Mouse (Mus musculus) midbrain, embryonic 14.5 days (tissue): ENCODE measurements around the gene Pou3f3. TPM values are rescaled to one million over a fixed set of nuclear protein-coding genes. Genes with fewer than 3 reads are reported as not detected.

Experiments used
- ATAC-seq: fragments of 200-750 bp; cut with Nextera tagmentation; 2 replicates; pipeline ENCODE4 v1.8.0; 2017; ENCODE audit warnings: moderate number of reproducible peaks, moderate library complexity; ENCODE audit not compliant: low FRiP score, low TSS enrichment
- DNase-seq: peaks from one replicate; pipeline ENCODE4 v3.0.0-alpha.2; 2015
- H3K27ac ChIP-seq: fragments of 300-500 bp; sonication (generic); replicated peaks from 2 replicates; pipeline ENCODE4 v1.5.1; 2014; ENCODE audit warnings: mild to moderate bottlenecking, low read depth, low read length, moderate library complexity
- H3K27me3 ChIP-seq: fragments of 300-500 bp; sonication (generic); 2 replicates; pipeline ENCODE4 v1.6.1; 2014; ENCODE audit warnings: low read length, control low read depth, mixed read lengths; ENCODE audit not compliant: control insufficient read depth, insufficient read depth
- H3K36me3 ChIP-seq: fragments of 300-500 bp; sonication (generic); 2 replicates; pipeline ENCODE4 v1.6.1; 2014; ENCODE audit warnings: low read length, control low read depth; ENCODE audit not compliant: control insufficient read depth, insufficient read depth
- H3K4me1 ChIP-seq: fragments of 300-500 bp; sonication (generic); 2 replicates; pipeline ENCODE4 v1.6.1; 2014; ENCODE audit warnings: mild to moderate bottlenecking, antibody characterized with exemption, low read length, control low read depth; ENCODE audit not compliant: control insufficient read depth, insufficient read depth
- H3K4me2 ChIP-seq: fragments of 300-500 bp; sonication (generic); 2 replicates; pipeline ENCODE4 v1.6.1; 2014; ENCODE audit warnings: mild to moderate bottlenecking, low read length, moderate library complexity
- H3K4me3 ChIP-seq: fragments of 300-500 bp; sonication (generic); replicated peaks from 2 replicates; pipeline ENCODE4 v1.5.1; 2014; ENCODE audit warnings: low read depth, low read length
- H3K9ac ChIP-seq: fragments of 300-500 bp; sonication (generic); replicated peaks from 2 replicates; pipeline ENCODE4 v1.6.1; 2014; ENCODE audit warnings: mild to moderate bottlenecking, low read length, moderate library complexity
- H3K9me3 ChIP-seq: fragments of 300-500 bp; sonication (generic); 2 replicates; pipeline ENCODE4 v1.6.1; 2016; ENCODE audit warnings: low read length, control low read depth, mixed read lengths; ENCODE audit not compliant: control insufficient read depth
- WGBS: fragments of 180-500 bp; shearing (Covaris S2); extraction: QIAGEN DNeasy Blood & Tissue Kit; methylation state at CpG from one replicate; pipeline ENCODE4 v1.1.7; 2014; 5-methylcytosine and 5-hydroxymethylcytosine counted together
- polyA plus RNA-seq: library from polyadenylated mRNA; unstranded; fragments of >200 nt; fragmentation: Nextera tagmentation; extraction: Ambion mirVana; gene quantifications from 2 replicates; pipeline ENCODE4 v1.2.1, GENCODE M21; 2014

Gene Pou3f3
- polyA plus RNA-seq = 20.0 and 24.5 TPM in 2 replicates

DNA sequence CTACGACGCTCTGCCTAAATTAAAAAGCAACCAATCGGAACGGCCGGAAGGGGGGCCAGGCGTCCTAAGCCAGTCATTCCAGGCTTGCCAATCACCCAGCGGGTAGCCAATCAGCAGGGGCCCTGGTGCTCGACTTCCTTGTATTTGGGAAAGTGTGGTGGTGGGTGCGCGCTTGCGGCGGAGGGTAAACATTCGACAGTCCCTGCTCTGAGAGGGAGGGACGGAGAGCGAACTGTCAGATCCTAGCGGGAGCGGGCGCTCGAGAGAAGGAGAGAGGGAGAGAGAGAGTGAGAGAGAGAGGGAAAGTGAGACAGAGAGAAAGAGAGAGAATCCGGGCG lies at the start of gene Pou3f3:
TSS of gene Pou3f3 (plus strand) at position 191 of the 338 bp plus-strand sequence.
- Histone ChIP-seq H3K9ac (peak within 1 kb of the TSS; percentile 100), H3K27ac (peak within 1 kb of the TSS; percentile 99), H3K4me1 (no peaks in the 10 kb centered on the region; the same call in 1 of the 2 replicates), H3K4me3 (peak within 1 kb of the TSS; percentile 92), H3K4me2 (peak within 1 kb of the TSS; percentile 98), H3K36me3 (peaks cover 29% of the 10 kb centered on the region), H3K27me3 (no peaks in the 10 kb centered on the region), H3K9me3 (no peaks in the 10 kb centered on the region)
- DNase-seq (peak; percentile 99), ATAC-seq (peak; percentile 90)
- WGBS = under 1% methylated on average over 21 of the region's 21 CpGs

DNA sequence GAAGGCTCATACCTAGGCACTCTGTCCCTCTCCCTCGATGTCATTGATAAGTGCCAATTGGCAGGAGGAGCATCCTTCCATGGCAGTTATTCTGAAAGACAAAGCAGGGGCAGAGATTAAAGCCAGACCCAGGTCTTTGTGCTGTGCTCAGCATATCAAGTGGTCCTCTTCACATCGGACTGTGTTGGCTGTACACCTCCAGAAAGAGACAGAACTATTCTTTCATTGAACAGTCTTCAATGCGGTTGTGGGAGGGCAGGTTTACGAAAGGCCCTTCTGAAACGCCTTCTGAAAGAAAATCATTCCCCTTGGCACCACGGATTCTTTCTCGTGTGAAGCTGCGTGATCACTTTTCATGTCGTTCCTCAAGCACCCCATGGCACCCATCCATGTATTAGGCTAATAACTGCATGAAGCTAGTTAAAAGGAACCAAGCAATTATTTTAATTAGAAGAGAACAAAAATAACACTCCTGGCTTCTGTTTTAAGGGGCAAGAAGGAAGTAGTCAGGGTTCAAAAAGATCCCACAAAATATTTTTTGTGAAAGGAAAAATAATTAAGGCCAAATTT lies 47.1 kb upstream of the Pou3f3 start:
- Histone ChIP-seq H3K27ac (no peak overlapping the region), H3K36me3 (peaks cover 31% of the 10 kb centered on the region), H3K9me3 (no peaks in the 10 kb centered on the region), H3K27me3 (no peaks in the 10 kb centered on the region), H3K4me1 (no peaks in the 10 kb centered on the region), H3K4me2 (no peak overlapping the region), H3K9ac (no peak overlapping the region), H3K4me3 (no peak overlapping the region)
- ATAC-seq (no peak), DNase-seq (no peak)
- WGBS = 92% methylated on average over 9 of the region's 9 CpGs

DNA sequence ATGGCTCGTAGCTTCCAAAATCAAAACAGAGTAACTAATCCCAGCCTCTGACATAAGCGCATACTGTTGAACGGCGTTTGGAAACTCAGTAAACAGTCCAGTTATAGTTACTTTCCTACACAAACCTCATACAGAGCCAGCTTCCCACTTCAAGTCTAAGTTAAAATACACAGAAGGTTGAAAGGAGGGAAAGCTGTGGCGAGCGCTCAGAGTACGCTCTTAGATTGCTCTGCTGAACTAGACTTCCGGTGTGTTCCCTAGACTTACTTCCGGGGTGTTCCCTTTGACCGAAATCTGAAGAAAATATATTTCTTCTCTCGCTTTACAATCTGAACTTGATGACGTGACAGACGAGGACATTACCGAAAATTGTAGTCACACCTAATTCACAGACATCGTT lies 44.1 kb upstream of the Pou3f3 start:
- Histone ChIP-seq H3K4me3 (no peak overlapping the region), H3K4me2 (no peak overlapping the region), H3K4me1 (no peaks in the 10 kb centered on the region), H3K9me3 (no peaks in the 10 kb centered on the region), H3K27me3 (no peaks in the 10 kb centered on the region), H3K36me3 (peaks cover 20% of the 10 kb centered on the region), H3K9ac (no peak overlapping the region), H3K27ac (no peak overlapping the region)
- no peak for DNase-seq
- no peak for ATAC-seq
- 95% methylated on average over 15 of the region's 15 CpGs for WGBS

DNA sequence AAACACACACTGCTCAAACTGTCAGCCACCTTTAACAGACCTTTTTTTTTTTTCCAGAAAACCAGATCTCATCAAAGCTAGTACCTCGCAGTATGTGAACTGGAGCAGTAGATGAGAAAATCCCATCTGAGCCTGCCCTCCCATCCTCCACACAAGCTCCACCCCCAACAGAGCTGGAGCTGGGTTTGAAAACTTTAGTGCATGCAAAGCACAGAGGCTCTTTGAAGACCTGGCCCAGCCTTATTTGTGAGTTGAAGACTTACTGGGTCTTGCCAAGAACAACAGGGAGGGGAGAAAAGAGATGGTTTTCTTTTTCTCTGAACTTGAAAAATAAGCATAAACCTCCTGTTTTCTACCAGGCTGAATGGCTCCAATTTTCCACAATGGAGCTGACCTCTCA lies 28.0 kb upstream of the Pou3f3 start:
- no peaks in the 10 kb centered on the region for H3K27me3 ChIP-seq
- 49% methylated on average over 1 of the region's 1 CpGs for WGBS
- H3K27ac ChIP-seq = no peak overlapping the region
- no peak overlapping the region for H3K9ac ChIP-seq
- no peak overlapping the region for H3K4me2 ChIP-seq
- H3K4me3 ChIP-seq = no peak overlapping the region
- no peaks in the 10 kb centered on the region for H3K9me3 ChIP-seq
- no peak for DNase-seq
- H3K4me1 ChIP-seq = no peaks in the 10 kb centered on the region
- no peak for ATAC-seq
- H3K36me3 ChIP-seq = peaks cover 21% of the 10 kb centered on the region

- Histone ChIP-seq H3K9me3 (no peaks in the 10 kb centered on the region), H3K27ac (no peak overlapping the region), H3K4me1 (peaks cover 44% of the 10 kb centered on the region), H3K4me3 (no peak overlapping the region), H3K27me3 (no peaks in the 10 kb centered on the region), H3K9ac (no peak overlapping the region), H3K4me2 (no peak overlapping the region), H3K36me3 (no peaks in the 10 kb centered on the region)
- ATAC-seq (no peak), DNase-seq (no peak)
- WGBS = 82% methylated on average over 3 of the region's 3 CpGs
Observed at GRCm38 (mm10) chr1:42680673-42681072, 14.9 kb upstream of the Pou3f3 start.

- no peak overlapping the region for H3K4me2 ChIP-seq
- H3K27me3 ChIP-seq = no peaks in the 10 kb centered on the region
- H3K36me3 ChIP-seq = no peaks in the 10 kb centered on the region
- WGBS = 49% methylated on average over 5 of the region's 5 CpGs
- ATAC-seq = no peak
- DNase-seq = peak; percentile 51
- no peak overlapping the region for H3K9ac ChIP-seq
- H3K4me3 ChIP-seq = no peak overlapping the region
- H3K9me3 ChIP-seq = no peaks in the 10 kb centered on the region
- H3K4me1 ChIP-seq = peaks cover 47% of the 10 kb centered on the region
- H3K27ac ChIP-seq = no peak overlapping the region
Observed at GRCm38 (mm10) chr1:42681762-42682161, 13.8 kb upstream of the Pou3f3 start.

GRCm38 (mm10) chr1:42683861-42684260 lies 11.7 kb upstream of the Pou3f3 start:
- DNase-seq = no peak
- Histone ChIP-seq H3K36me3 (no peaks in the 10 kb centered on the region), H3K4me1 (peaks cover 47% of the 10 kb centered on the region), H3K9me3 (no peaks in the 10 kb centered on the region), H3K27me3 (no peaks in the 10 kb centered on the region), H3K4me2 (peak overlapping the region; percentile 98), H3K9ac (peak overlapping the region; percentile 94), H3K4me3 (peak overlapping the region; percentile 92), H3K27ac (peak overlapping the region; percentile 99)
- no peak for ATAC-seq
- under 1% methylated on average over 6 of the region's 6 CpGs for WGBS

- H3K4me1 ChIP-seq = peaks cover 47% of the 10 kb centered on the region
- under 1% methylated on average over 27 of the region's 27 CpGs for WGBS
- no peaks in the 10 kb centered on the region for H3K36me3 ChIP-seq
- DNase-seq (peak; percentile 78), ATAC-seq (peak; percentile 70)
- H3K9ac ChIP-seq = peak overlapping the region; percentile 94
- H3K4me2 ChIP-seq = peak overlapping the region; percentile 98
- H3K27ac ChIP-seq = peak overlapping the region; percentile 99
- H3K27me3 ChIP-seq = no peaks in the 10 kb centered on the region
- H3K4me3 ChIP-seq = peak overlapping the region; percentile 92
- no peaks in the 10 kb centered on the region for H3K9me3 ChIP-seq
Observed at GRCm38 (mm10) chr1:42684345-42684744, 11.2 kb upstream of the Pou3f3 start.

DNA sequence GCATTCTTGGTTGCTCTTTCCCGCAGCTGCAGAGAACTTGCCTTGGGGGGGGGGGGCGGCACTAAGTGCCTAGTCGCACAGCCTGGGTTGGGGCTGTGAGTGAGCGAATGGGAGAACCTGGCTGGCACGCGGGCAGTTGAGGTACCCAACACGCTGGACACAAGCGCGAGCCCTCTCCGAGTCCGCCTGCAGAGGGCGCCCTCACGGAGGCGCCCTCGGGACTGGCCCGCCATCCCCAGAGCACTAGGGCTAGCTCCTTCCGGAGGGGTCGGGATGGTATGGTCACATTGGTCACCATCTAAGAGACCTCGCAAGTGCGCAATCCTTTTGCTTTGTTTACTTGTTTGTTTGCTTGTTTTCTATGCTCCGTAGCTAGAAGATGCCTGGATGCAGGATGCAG lies 10.8 kb upstream of the Pou3f3 start:
- Histone ChIP-seq H3K9ac (peak overlapping the region; percentile 94), H3K9me3 (no peaks in the 10 kb centered on the region), H3K4me3 (peak overlapping the region; percentile 92), H3K4me2 (peak overlapping the region; percentile 98), H3K36me3 (no peaks in the 10 kb centered on the region), H3K27me3 (no peaks in the 10 kb centered on the region), H3K27ac (peak overlapping the region; percentile 99), H3K4me1 (peaks cover 47% of the 10 kb centered on the region)
- DNase-seq (peak; percentile 86), ATAC-seq (peak; percentile 55)
- under 1% methylated on average over 20 of the region's 21 CpGs for WGBS
